Mouse (Mus musculus): ENCODE measurements around the gene Grin2c. TPM values are rescaled to one million over a fixed set of nuclear protein-coding genes. Genes with fewer than 3 reads are reported as not detected.

The Grin2c gene
- polyA plus RNA-seq, 1 experiment from 2014 or later, result not detected

- no peak overlapping the region for H3K4me2 ChIP-seq (ENCODE audit: low read depth, low read length)
- no peak overlapping the region for H3K27ac ChIP-seq (ENCODE audit: low read length)
- H3K27me3 ChIP-seq (ENCODE audit: control insufficient read depth, insufficient read depth, low read length), result peaks cover 39% of the 10 kb centered on the region
- WGBS, result 30% methylated on average over 19 of the region's 19 CpGs
- H3K36me3 ChIP-seq (ENCODE audit: control insufficient read depth, insufficient read depth, low read length), result no peaks in the 10 kb centered on the region
- H3K9ac ChIP-seq (ENCODE audit: low read length), result peak overlapping the region; percentile 16; the same call in 1 of the 2 replicates
- peak; percentile 5; the same call in 1 of the 2 replicates for ATAC-seq (ENCODE audit: insufficient read depth, low FRiP score)
- no peak overlapping the region for H3K4me3 ChIP-seq (replicated peaks; ENCODE audit: low read length)
- peaks cover 12% of the 10 kb centered on the region for H3K4me1 ChIP-seq (ENCODE audit: control insufficient read depth, insufficient read depth, low read length)
- no peaks in the 10 kb centered on the region for H3K9me3 ChIP-seq (replicated peaks; ENCODE audit: control insufficient read depth, low read length)
These were observed 3.3 kb upstream of the Grin2c start for GRCm38 (mm10) chr11:115270148-115270861.

- no peak overlapping the region for H3K27ac ChIP-seq (ENCODE audit: low read length)
- peaks cover 47% of the 10 kb centered on the region for H3K27me3 ChIP-seq (ENCODE audit: control insufficient read depth, insufficient read depth, low read length)
- no peak overlapping the region for H3K4me3 ChIP-seq (replicated peaks; ENCODE audit: low read length)
- ATAC-seq (ENCODE audit: insufficient read depth, low FRiP score), result no peak
- no peak overlapping the region for H3K9ac ChIP-seq (ENCODE audit: low read length)
- H3K4me2 ChIP-seq (ENCODE audit: low read depth, low read length), result no peak overlapping the region
- H3K36me3 ChIP-seq (ENCODE audit: control insufficient read depth, insufficient read depth, low read length), result no peaks in the 10 kb centered on the region
- H3K4me1 ChIP-seq (ENCODE audit: control insufficient read depth, insufficient read depth, low read length), result peaks cover 15% of the 10 kb centered on the region
- H3K9me3 ChIP-seq (replicated peaks; ENCODE audit: control insufficient read depth, low read length), result no peaks in the 10 kb centered on the region
- WGBS, result 87% methylated on average over 27 of the region's 27 CpGs
These were observed 2.5 kb upstream of the Grin2c start for GRCm38 (mm10) chr11:115269330-115270066.

GRCm38 (mm10) chr11:115267958-115268357 lies 915 bp upstream of the Grin2c start:
- Histone ChIP-seq H3K4me3 (replicated peaks; ENCODE audit: low read length) (no peak overlapping the region), H3K9me3 (replicated peaks; ENCODE audit: control insufficient read depth, low read length) (no peaks in the 10 kb centered on the region), H3K4me1 (ENCODE audit: control insufficient read depth, insufficient read depth, low read length) (peaks cover 15% of the 10 kb centered on the region), H3K9ac (ENCODE audit: low read length) (no peak overlapping the region), H3K27ac (ENCODE audit: low read length) (no peak overlapping the region), H3K4me2 (ENCODE audit: low read depth, low read length) (no peak overlapping the region), H3K36me3 (ENCODE audit: control insufficient read depth, insufficient read depth, low read length) (no peaks in the 10 kb centered on the region), H3K27me3 (ENCODE audit: control insufficient read depth, insufficient read depth, low read length) (peaks cover 59% of the 10 kb centered on the region)
- ATAC-seq (ENCODE audit: insufficient read depth, low FRiP score), result no peak
- WGBS, result 78% methylated on average over 11 of the region's 11 CpGs

- Histone ChIP-seq H3K4me2 (ENCODE audit: low read depth, low read length) (peak overlapping the region; percentile 52), H3K27ac (ENCODE audit: low read length) (no peak overlapping the region), H3K9ac (ENCODE audit: low read length) (no peak overlapping the region), H3K9me3 (replicated peaks; ENCODE audit: control insufficient read depth, low read length) (no peaks in the 10 kb centered on the region), H3K4me1 (ENCODE audit: control insufficient read depth, insufficient read depth, low read length) (peaks cover 15% of the 10 kb centered on the region), H3K27me3 (ENCODE audit: control insufficient read depth, insufficient read depth, low read length) (peaks cover 75% of the 10 kb centered on the region), H3K4me3 (replicated peaks; ENCODE audit: low read length) (peak overlapping the region; percentile 35), H3K36me3 (ENCODE audit: control insufficient read depth, insufficient read depth, low read length) (no peaks in the 10 kb centered on the region)
- ATAC-seq (ENCODE audit: insufficient read depth, low FRiP score), result no peak
- 1% methylated on average over 22 of the region's 22 CpGs for WGBS
These were observed 654 bp downstream of the Grin2c start for GRCm38 (mm10) chr11:115266400-115266778.

- 5% methylated on average over 20 of the region's 20 CpGs for WGBS
- no peaks in the 10 kb centered on the region for H3K36me3 ChIP-seq (ENCODE audit: control insufficient read depth, insufficient read depth, low read length)
- no peak overlapping the region for H3K9ac ChIP-seq (ENCODE audit: low read length)
- H3K4me2 ChIP-seq (ENCODE audit: low read depth, low read length), result no peak overlapping the region
- H3K27me3 ChIP-seq (ENCODE audit: control insufficient read depth, insufficient read depth, low read length), result peaks cover 78% of the 10 kb centered on the region
- H3K27ac ChIP-seq (ENCODE audit: low read length), result no peak overlapping the region
- no peak overlapping the region for H3K4me3 ChIP-seq (replicated peaks; ENCODE audit: low read length)
- ATAC-seq (ENCODE audit: insufficient read depth, low FRiP score), result no peak
- no peaks in the 10 kb centered on the region for H3K9me3 ChIP-seq (replicated peaks; ENCODE audit: control insufficient read depth, low read length)
- H3K4me1 ChIP-seq (ENCODE audit: control insufficient read depth, insufficient read depth, low read length), result peaks cover 15% of the 10 kb centered on the region
These were observed 1.2 kb downstream of the Grin2c start for GRCm38 (mm10) chr11:115265771-115266399.

- no peak for ATAC-seq (ENCODE audit: insufficient read depth, low FRiP score)
- Histone ChIP-seq H3K27me3 (ENCODE audit: control insufficient read depth, insufficient read depth, low read length) (peaks cover 81% of the 10 kb centered on the region), H3K9me3 (replicated peaks; ENCODE audit: control insufficient read depth, low read length) (no peaks in the 10 kb centered on the region), H3K27ac (ENCODE audit: low read length) (no peak overlapping the region), H3K36me3 (ENCODE audit: control insufficient read depth, insufficient read depth, low read length) (no peaks in the 10 kb centered on the region), H3K4me1 (ENCODE audit: control insufficient read depth, insufficient read depth, low read length) (peaks cover 13% of the 10 kb centered on the region), H3K4me2 (ENCODE audit: low read depth, low read length) (peak overlapping the region; percentile 42), H3K4me3 (replicated peaks; ENCODE audit: low read length) (peak overlapping the region; percentile 15), H3K9ac (ENCODE audit: low read length) (no peak overlapping the region)
- WGBS, result 9% methylated on average over 39 of the region's 39 CpGs
These were observed 2.0 kb downstream of the Grin2c start for GRCm38 (mm10) chr11:115264862-115265668.

- no peak for ATAC-seq (ENCODE audit: insufficient read depth, low FRiP score)
- H3K4me2 ChIP-seq (ENCODE audit: low read depth, low read length), result no peak overlapping the region
- H3K27me3 ChIP-seq (ENCODE audit: control insufficient read depth, insufficient read depth, low read length), result peaks cover 81% of the 10 kb centered on the region
- peaks cover 13% of the 10 kb centered on the region for H3K4me1 ChIP-seq (ENCODE audit: control insufficient read depth, insufficient read depth, low read length)
- no peak overlapping the region for H3K9ac ChIP-seq (ENCODE audit: low read length)
- H3K4me3 ChIP-seq (replicated peaks; ENCODE audit: low read length), result no peak overlapping the region
- no peak overlapping the region for H3K27ac ChIP-seq (ENCODE audit: low read length)
- 59% methylated on average over 7 of the region's 7 CpGs for WGBS
- no peaks in the 10 kb centered on the region for H3K9me3 ChIP-seq (replicated peaks; ENCODE audit: control insufficient read depth, low read length)
- H3K36me3 ChIP-seq (ENCODE audit: control insufficient read depth, insufficient read depth, low read length), result no peaks in the 10 kb centered on the region
These were observed 2.7 kb downstream of the Grin2c start for GRCm38 (mm10) chr11:115264136-115264861.

GRCm38 (mm10) chr11:115262954-115263353 lies 4.1 kb downstream of the Grin2c start:
- H3K9ac ChIP-seq (ENCODE audit: low read length), result no peak overlapping the region
- peaks cover 15% of the 10 kb centered on the region for H3K4me1 ChIP-seq (ENCODE audit: control insufficient read depth, insufficient read depth, low read length)
- no peaks in the 10 kb centered on the region for H3K36me3 ChIP-seq (ENCODE audit: control insufficient read depth, insufficient read depth, low read length)
- H3K4me3 ChIP-seq (replicated peaks; ENCODE audit: low read length), result no peak overlapping the region
- H3K27ac ChIP-seq (ENCODE audit: low read length), result no peak overlapping the region
- WGBS, result 82% methylated on average over 11 of the region's 11 CpGs
- H3K27me3 ChIP-seq (ENCODE audit: control insufficient read depth, insufficient read depth, low read length), result peaks cover 81% of the 10 kb centered on the region
- no peaks in the 10 kb centered on the region for H3K9me3 ChIP-seq (replicated peaks; ENCODE audit: control insufficient read depth, low read length)
- ATAC-seq (ENCODE audit: insufficient read depth, low FRiP score), result no peak
- H3K4me2 ChIP-seq (ENCODE audit: low read depth, low read length), result no peak overlapping the region
